ENCODE assay signal across 8 mouse cellular contexts in genomic region chr15:101242645-101243044, GRCm38 (mm10). TPM values are rescaled to one million over a fixed set of nuclear protein-coding genes. Genes with fewer than 3 reads are reported as not detected.
A peak's percentile ranks its signal among the peaks of the same experiment; 100 is the strongest.
DNase-seq lines count a peak whose midpoint lies in the region; ATAC-seq lines count a peak whose summit lies in the region.

No protein-coding gene starts in this region.

- H3K9ac ChIP-seq in heart, embryonic 11.5 days (ENCODE audit: low read depth, low read length): no peak overlapping the region

- H3K27ac ChIP-seq in heart, embryonic 11.5 days (ENCODE audit: low read depth, low read length): peak overlapping the region; percentile 97; the same call in 1 of the 2 replicates

- no peak overlapping the region for H3K4me3 ChIP-seq in heart, embryonic 11.5 days (ENCODE audit: low read depth, low read length)

- peaks cover 27% of the 10 kb centered on the region for H3K4me1 ChIP-seq in heart, embryonic 11.5 days (ENCODE audit: control insufficient read depth, insufficient read depth, low read length)

- 0 out of 2 replicates have a peak, but pooled peaks cover 4% of the 10 kb centered on the region for H3K27me3 ChIP-seq in heart, embryonic 11.5 days (ENCODE audit: control insufficient read depth, insufficient read depth, low read length)

- no peak overlapping the region for H3K4me2 ChIP-seq in heart, embryonic 11.5 days

- 28% methylated on average over 8 of the region's 8 CpGs for WGBS in heart, embryonic 11.5 days (ENCODE audit: insufficient replicate concordance)

- peak; percentile 58 for DNase-seq in ovary, postnatal 36 days (ENCODE audit: low spot score)
- no peak for DNase-seq in ovary, postnatal 14 days (ENCODE audit: low spot score)
- peak; percentile 77 for DNase-seq in cerebellum, adult 8-10 months
- DNase-seq in kidney, postnatal 36 days: peak; percentile 87 to 88
- no peak for DNase-seq in right cerebral cortex, postnatal 10 days (ENCODE audit: low spot score in 2 of 2)
- no peak for DNase-seq in left cerebral cortex, adult 18-20 months (ENCODE audit: low spot score in 2 of 2)
- no peak for DNase-seq in layer of hippocampus, adult 9-10 months (ENCODE audit: low spot score)

- no peaks in the 10 kb centered on the region for H3K36me3 ChIP-seq in heart, embryonic 11.5 days (ENCODE audit: control insufficient read depth, insufficient read depth, low read length)

- no peaks in the 10 kb centered on the region for H3K9me3 ChIP-seq in heart, embryonic 11.5 days (replicated peaks; ENCODE audit: control insufficient read depth, low read length)

- no peak for ATAC-seq in heart, embryonic 11.5 days (replicated peaks; ENCODE audit: insufficient number of reproducible peaks, low FRiP score, low TSS enrichment)

RNA-seq across cellular contexts. Expression of gene Nr4a1, which starts 11.4 kb away (rescaled TPM):
- polyA plus RNA-seq in heart, embryonic 11.5 days (2014; fragmentation: Nextera tagmentation; extraction: Ambion mirVana): 7.5 and 8.1 TPM in 2 replicates
- total RNA-seq in left cerebral cortex, adult 18-20 months (2021): 100 to 1,000 TPM; 171 to 181 TPM

RNA-seq across cellular contexts. Expression of gene Grasp, which starts 18.7 kb away (rescaled TPM):
- 4.1 TPM in 2 replicates for polyA plus RNA-seq in heart, embryonic 11.5 days (2014; fragmentation: Nextera tagmentation; extraction: Ambion mirVana)
- 100 to 1,000 TPM in 1 of 2 experiments, 10 to 100 TPM in 1; 77.7 to 111 TPM for total RNA-seq in left cerebral cortex, adult 18-20 months (2021)

RNA-seq across cellular contexts. Expression of gene Atg101, which starts 41.4 kb away (rescaled TPM):
- polyA plus RNA-seq in heart, embryonic 11.5 days (2014; fragmentation: Nextera tagmentation; extraction: Ambion mirVana): 49.4 and 50.1 TPM in 2 replicates
- total RNA-seq in left cerebral cortex, adult 18-20 months (2021): 10 to 100 TPM; 45.5 to 53.6 TPM

RNA-seq across cellular contexts. Expression of gene 6030408B16Rik, which starts 50.4 kb away (rescaled TPM):
- polyA plus RNA-seq in heart, embryonic 11.5 days (2014; fragmentation: Nextera tagmentation; extraction: Ambion mirVana): 1.3 and 2.2 TPM in 2 replicates
- total RNA-seq in left cerebral cortex, adult 18-20 months (2021): under 1 TPM; 0.40 to 0.42 TPM

Comparison
In these comparisons a context has a peak if more than half of its experiments do, and no peak if none do; other contexts are left out.
1. DNase-seq: peak in ovary, postnatal 36 days (single experiment), cerebellum, adult 8-10 months (single experiment) and kidney, postnatal 36 days (2 of 2); none in ovary, postnatal 14 days (single experiment), right cerebral cortex, postnatal 10 days (0 of 2), left cerebral cortex, adult 18-20 months (0 of 2) and layer of hippocampus, adult 9-10 months (single experiment).